Mouse (Mus musculus) heart, embryonic 12.5 days (tissue): ENCODE results near the gene Zfp3. TPM values are rescaled to one million over a fixed set of nuclear protein-coding genes. Genes with fewer than 3 reads are reported as not detected.

Experiments used
- ATAC-seq: fragments of 200-750 bp; cut with Nextera tagmentation; 2 replicates; pipeline ENCODE4 v1.8.0; 2017; ENCODE audit warnings: moderate TSS enrichment, moderate library complexity; ENCODE audit not compliant: insufficient number of reproducible peaks, low FRiP score
- H3K27ac ChIP-seq: fragments of 300-500 bp; sonication (generic); 2 replicates; pipeline ENCODE4 v1.5.1; 2016; ENCODE audit warnings: mild to moderate bottlenecking, moderate library complexity; ENCODE audit not compliant: poor library complexity, severe bottlenecking
- H3K27me3 ChIP-seq: fragments of 300-500 bp; sonication (generic); replicated peaks from 2 replicates; pipeline ENCODE4 v1.6.1; 2016; ENCODE audit warnings: mild to moderate bottlenecking, moderate library complexity
- H3K36me3 ChIP-seq: fragments of 300-500 bp; sonication (generic); 2 replicates; pipeline ENCODE4 v1.6.1; 2016; ENCODE audit warnings: mild to moderate bottlenecking, moderate library complexity
- H3K4me1 ChIP-seq: fragments of 300-500 bp; sonication (generic); replicated peaks from 2 replicates; pipeline ENCODE4 v1.6.1; 2016; ENCODE audit warnings: mild to moderate bottlenecking
- H3K4me2 ChIP-seq: fragments of 300-500 bp; sonication (generic); 2 replicates; pipeline ENCODE4 v1.6.1; 2016; ENCODE audit warnings: mild to moderate bottlenecking, moderate library complexity
- H3K4me3 ChIP-seq: fragments of 300-500 bp; sonication (generic); 2 replicates; pipeline ENCODE4 v1.5.1; 2016; ENCODE audit warnings: mild to moderate bottlenecking
- H3K9ac ChIP-seq: fragments of 300-500 bp; sonication (generic); 2 replicates; pipeline ENCODE4 v1.6.1; 2016; ENCODE audit warnings: mild to moderate bottlenecking, moderate library complexity
- H3K9me3 ChIP-seq: fragments of 300-500 bp; sonication (generic); replicated peaks from 2 replicates; pipeline ENCODE4 v1.6.1; 2016; ENCODE audit warnings: mild to moderate bottlenecking, moderate library complexity
- WGBS: fragments of 180-500 bp; shearing (Covaris S2); methylation state at CpG from one replicate; pipeline ENCODE4 v1.1.7; 2016; 5-methylcytosine and 5-hydroxymethylcytosine counted together
- polyA plus RNA-seq: library from polyadenylated mRNA; unstranded; fragments of >200 nt; fragmentation: Nextera tagmentation; extraction: Ambion mirVana; gene quantifications from 2 replicates; pipeline ENCODE4 v1.2.1, GENCODE M21; 2016

Zfp3 gene
- polyA plus RNA-seq, 1 experiment from 2014 or later = 7.3 TPM

- no peaks in the 10 kb centered on the region for H3K36me3 ChIP-seq
- no peaks in the 10 kb centered on the region for H3K4me1 ChIP-seq
- no peak overlapping the region for H3K4me3 ChIP-seq
- ATAC-seq = no peak
- no peaks in the 10 kb centered on the region for H3K9me3 ChIP-seq
- H3K27ac ChIP-seq = no peak overlapping the region
- 76% methylated on average over 2 of the region's 2 CpGs for WGBS
- H3K4me2 ChIP-seq = no peak overlapping the region
- no peak overlapping the region for H3K9ac ChIP-seq
- no peaks in the 10 kb centered on the region for H3K27me3 ChIP-seq
These were observed 26.4 kb downstream of the Zfp3 start for GRCm38 (mm10) chr11:70790426-70790825.

DNA sequence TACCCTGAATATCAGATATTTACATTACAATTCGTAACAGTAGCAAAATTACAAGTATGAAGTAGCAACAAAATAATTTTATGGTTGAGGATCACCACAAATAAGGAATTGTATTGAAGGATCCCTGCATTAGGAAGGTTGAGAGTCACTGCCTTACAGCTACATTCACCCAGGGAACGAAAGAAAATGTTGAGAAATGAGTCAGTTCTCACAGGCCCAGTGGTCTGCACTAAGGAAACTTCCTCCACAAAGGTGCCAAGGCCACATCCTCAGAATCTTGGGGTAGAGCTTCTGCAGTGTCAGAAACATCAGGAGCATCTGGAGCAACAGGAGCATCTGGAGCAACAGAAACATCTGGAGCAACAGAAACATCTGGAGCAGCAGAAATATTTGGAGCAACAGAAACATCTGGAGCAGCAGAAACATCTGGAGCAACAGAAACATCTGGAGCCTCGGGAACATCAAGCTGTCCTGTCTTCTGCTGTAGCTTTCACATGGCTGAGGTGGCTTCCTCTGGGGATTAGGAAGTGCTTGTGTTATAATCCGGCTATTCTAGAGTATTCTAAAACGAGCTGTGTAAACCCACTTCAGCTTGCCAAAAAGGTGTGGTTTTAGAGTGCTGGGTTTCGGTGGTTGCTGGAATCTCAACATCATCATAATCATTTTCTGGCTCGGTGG, 27.0 kb downstream of the Zfp3 start:
- H3K36me3 ChIP-seq = no peaks in the 10 kb centered on the region
- no peak overlapping the region for H3K4me2 ChIP-seq
- no peaks in the 10 kb centered on the region for H3K27me3 ChIP-seq
- ATAC-seq = no peak
- H3K4me3 ChIP-seq = no peak overlapping the region
- H3K4me1 ChIP-seq = no peaks in the 10 kb centered on the region
- 68% methylated on average over 7 of the region's 7 CpGs for WGBS
- H3K9me3 ChIP-seq = no peaks in the 10 kb centered on the region
- no peak overlapping the region for H3K9ac ChIP-seq
- no peak overlapping the region for H3K27ac ChIP-seq

DNA sequence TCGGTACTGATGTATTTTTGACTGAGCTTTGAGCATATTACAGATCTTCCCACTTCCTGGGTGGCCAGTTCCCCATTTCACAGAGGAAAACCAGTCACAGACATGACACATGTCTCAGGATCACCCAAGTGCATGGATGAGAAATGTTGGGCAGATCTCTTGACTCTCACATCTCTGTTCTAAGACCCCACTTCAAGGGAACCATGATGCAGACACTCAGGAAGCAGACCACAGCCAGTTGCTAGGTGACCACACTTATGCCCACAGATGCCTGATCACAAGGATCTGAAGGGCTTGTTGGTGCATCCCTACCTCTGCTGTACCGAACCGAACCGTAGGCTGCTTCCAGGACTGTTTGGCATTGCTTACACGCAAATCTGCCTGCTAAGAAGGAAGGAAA, 27.7 kb downstream of the Zfp3 start:
- H3K9me3 ChIP-seq = no peaks in the 10 kb centered on the region
- WGBS = 78% methylated on average over 5 of the region's 5 CpGs
- no peaks in the 10 kb centered on the region for H3K36me3 ChIP-seq
- H3K27ac ChIP-seq = no peak overlapping the region
- ATAC-seq = no peak
- no peak overlapping the region for H3K4me3 ChIP-seq
- no peaks in the 10 kb centered on the region for H3K27me3 ChIP-seq
- no peaks in the 10 kb centered on the region for H3K4me1 ChIP-seq
- no peak overlapping the region for H3K4me2 ChIP-seq
- no peak overlapping the region for H3K9ac ChIP-seq

DNA sequence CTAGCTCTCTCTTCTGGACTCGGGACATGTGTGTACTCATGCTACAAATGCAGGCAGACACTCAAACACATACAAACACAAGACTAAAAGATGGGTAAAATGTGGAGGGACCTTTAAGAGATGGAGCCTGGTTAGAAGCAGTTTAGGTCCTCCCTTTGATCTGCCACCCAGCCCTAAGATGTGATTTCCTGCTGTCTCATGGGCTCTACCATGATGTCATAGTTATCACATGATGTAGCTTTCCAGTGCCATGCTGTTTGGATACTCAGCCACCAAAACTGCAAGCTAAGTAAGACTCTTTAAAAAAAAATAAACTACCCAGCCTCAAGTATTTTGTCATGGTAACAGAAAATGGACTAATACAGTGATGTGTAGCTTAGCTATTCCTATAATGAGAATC, 28.4 kb downstream of the Zfp3 start:
- no peak overlapping the region for H3K4me2 ChIP-seq
- H3K36me3 ChIP-seq = no peaks in the 10 kb centered on the region
- ATAC-seq = no peak
- H3K4me1 ChIP-seq = no peaks in the 10 kb centered on the region
- H3K9ac ChIP-seq = no peak overlapping the region
- H3K4me3 ChIP-seq = no peak overlapping the region
- WGBS = 89% methylated on average over 1 of the region's 1 CpGs
- H3K27me3 ChIP-seq = no peaks in the 10 kb centered on the region
- H3K9me3 ChIP-seq = no peaks in the 10 kb centered on the region
- H3K27ac ChIP-seq = no peak overlapping the region

- Histone ChIP-seq H3K36me3 (no peaks in the 10 kb centered on the region), H3K9me3 (0 out of 2 replicates have a peak, but pooled peaks cover 2% of the 10 kb centered on the region), H3K4me3 (no peak overlapping the region), H3K4me1 (peaks cover 8% of the 10 kb centered on the region; the same call in 1 of the 2 replicates), H3K4me2 (no peak overlapping the region), H3K27ac (no peak overlapping the region), H3K27me3 (no peaks in the 10 kb centered on the region), H3K9ac (no peak overlapping the region)
- no peak for ATAC-seq
- 81% methylated on average over 2 of the region's 2 CpGs for WGBS
These were observed 38.3 kb downstream of the Zfp3 start for GRCm38 (mm10) chr11:70802208-70802864.

- H3K36me3 ChIP-seq = no peaks in the 10 kb centered on the region
- H3K4me1 ChIP-seq = peaks cover 8% of the 10 kb centered on the region; the same call in 1 of the 2 replicates
- no peak overlapping the region for H3K4me3 ChIP-seq
- no peaks in the 10 kb centered on the region for H3K27me3 ChIP-seq
- 53% methylated on average over 2 of the region's 2 CpGs for WGBS
- H3K9ac ChIP-seq = no peak overlapping the region
- no peak for ATAC-seq
- no peak overlapping the region for H3K27ac ChIP-seq
- H3K9me3 ChIP-seq = 0 out of 2 replicates have a peak, but pooled peaks cover 2% of the 10 kb centered on the region
- H3K4me2 ChIP-seq = no peak overlapping the region
These were observed 38.9 kb downstream of the Zfp3 start for GRCm38 (mm10) chr11:70802865-70803261.

GRCm38 (mm10) chr11:70803711-70804200, 39.7 kb downstream of the Zfp3 start:
- peaks cover 8% of the 10 kb centered on the region; the same call in 1 of the 2 replicates for H3K4me1 ChIP-seq
- H3K27ac ChIP-seq = no peak overlapping the region
- no peak overlapping the region for H3K9ac ChIP-seq
- no peaks in the 10 kb centered on the region for H3K27me3 ChIP-seq
- no peaks in the 10 kb centered on the region for H3K36me3 ChIP-seq
- H3K9me3 ChIP-seq = 0 out of 2 replicates have a peak, but pooled peaks cover 2% of the 10 kb centered on the region
- H3K4me3 ChIP-seq = no peak overlapping the region
- 72% methylated on average over 6 of the region's 6 CpGs for WGBS
- no peak overlapping the region for H3K4me2 ChIP-seq
- no peak for ATAC-seq

DNA sequence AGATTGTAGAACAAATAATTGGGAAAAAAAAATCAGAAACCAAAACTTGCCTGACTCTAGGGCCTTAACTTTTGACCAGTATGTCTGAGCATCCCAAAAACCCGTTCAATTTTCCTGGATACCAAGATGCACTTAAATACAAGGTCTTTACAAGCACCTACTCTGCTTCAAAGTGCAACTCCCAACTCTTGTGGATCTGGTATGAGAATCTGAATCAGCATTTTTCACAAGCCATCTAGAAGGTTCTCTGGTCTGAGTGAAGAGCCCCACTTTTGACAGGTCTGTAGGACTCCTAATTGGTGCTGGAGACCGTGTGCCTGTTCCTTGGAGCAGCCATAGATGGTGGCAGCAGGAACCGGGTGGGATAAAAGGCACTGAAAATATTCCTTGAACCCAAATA, 40.4 kb downstream of the Zfp3 start:
- no peaks in the 10 kb centered on the region for H3K27me3 ChIP-seq
- peaks cover 8% of the 10 kb centered on the region; the same call in 1 of the 2 replicates for H3K4me1 ChIP-seq
- H3K36me3 ChIP-seq = no peaks in the 10 kb centered on the region
- no peak for ATAC-seq
- no peak overlapping the region for H3K9ac ChIP-seq
- no peak overlapping the region for H3K4me3 ChIP-seq
- H3K4me2 ChIP-seq = no peak overlapping the region
- 0 out of 2 replicates have a peak, but pooled peaks cover 2% of the 10 kb centered on the region for H3K9me3 ChIP-seq
- H3K27ac ChIP-seq = no peak overlapping the region
- WGBS = 72% methylated on average over 3 of the region's 3 CpGs

DNA sequence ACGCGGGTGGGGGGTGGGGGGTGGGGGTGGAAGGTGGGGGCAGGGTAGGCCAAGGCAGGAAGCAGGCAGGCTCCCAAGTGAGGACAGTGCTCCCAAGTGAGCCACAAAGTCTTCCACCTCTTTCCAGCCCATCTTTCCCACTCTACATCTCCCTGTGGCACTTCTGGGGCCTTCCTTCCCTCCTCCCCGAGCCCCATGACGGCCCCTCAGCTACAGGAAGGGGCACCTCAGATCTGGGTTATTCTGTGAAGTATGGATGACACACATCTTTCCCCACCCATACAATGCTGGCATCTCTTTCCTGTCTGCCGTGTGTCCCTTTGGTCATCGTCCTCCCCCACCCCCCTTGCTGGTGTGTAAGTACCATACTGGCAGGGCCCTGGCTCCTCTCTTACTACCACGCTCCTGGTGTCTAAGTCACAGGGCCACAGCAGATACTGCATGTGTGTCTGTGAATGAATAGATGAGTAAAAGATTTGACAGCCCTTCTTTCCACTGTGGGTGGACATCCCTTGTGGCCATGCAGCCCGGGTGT, 41.7 kb downstream of the Zfp3 start:
- Histone ChIP-seq H3K9me3 (0 out of 2 replicates have a peak, but pooled peaks cover 2% of the 10 kb centered on the region), H3K4me1 (peaks cover 8% of the 10 kb centered on the region; the same call in 1 of the 2 replicates), H3K27me3 (no peaks in the 10 kb centered on the region), H3K9ac (no peak overlapping the region), H3K4me2 (peak overlapping the region; percentile 29; the same call in 1 of the 2 replicates), H3K4me3 (no peak overlapping the region), H3K36me3 (no peaks in the 10 kb centered on the region), H3K27ac (no peak overlapping the region)
- ATAC-seq = no peak
- WGBS = 60% methylated on average over 8 of the region's 8 CpGs

- WGBS = 70% methylated on average over 4 of the region's 4 CpGs
- Histone ChIP-seq H3K9ac (no peak overlapping the region), H3K9me3 (0 out of 2 replicates have a peak, but pooled peaks cover 1% of the 10 kb centered on the region), H3K4me3 (no peak overlapping the region), H3K27ac (no peak overlapping the region), H3K4me2 (no peak overlapping the region), H3K4me1 (peaks cover 8% of the 10 kb centered on the region; the same call in 1 of the 2 replicates), H3K36me3 (no peaks in the 10 kb centered on the region), H3K27me3 (no peaks in the 10 kb centered on the region)
- no peak for ATAC-seq
These were observed 42.7 kb downstream of the Zfp3 start for GRCm38 (mm10) chr11:70806697-70807096.

DNA sequence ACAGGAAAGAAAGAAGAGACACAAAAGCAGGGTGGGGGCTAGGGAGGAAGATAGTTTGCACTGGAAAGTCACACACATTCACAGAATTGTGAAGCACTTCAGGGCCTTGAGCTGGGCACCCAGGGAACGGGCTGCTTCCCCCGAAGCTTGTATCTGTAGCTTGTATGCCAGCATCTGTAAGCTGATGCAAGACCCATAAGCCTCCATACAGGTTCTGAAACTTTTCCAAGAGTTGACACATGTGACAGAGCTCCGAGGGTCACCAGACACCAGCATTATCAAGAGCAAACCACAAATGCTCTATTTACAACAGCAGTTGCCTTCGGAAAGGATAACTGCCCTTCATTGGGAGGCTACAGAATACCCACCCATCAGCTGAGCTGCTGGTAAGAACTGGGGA, 43.6 kb downstream of the Zfp3 start:
- Histone ChIP-seq H3K27me3 (no peaks in the 10 kb centered on the region), H3K27ac (no peak overlapping the region), H3K9me3 (no peaks in the 10 kb centered on the region), H3K9ac (no peak overlapping the region), H3K4me3 (no peak overlapping the region), H3K36me3 (no peaks in the 10 kb centered on the region), H3K4me2 (no peak overlapping the region), H3K4me1 (peaks cover 8% of the 10 kb centered on the region; the same call in 1 of the 2 replicates)
- no peak for ATAC-seq
- 70% methylated on average over 4 of the region's 4 CpGs for WGBS
